Mouse (Mus musculus): ENCODE measurements around the gene Add1.

GRCm38 (mm10) chr5:34647581-34647980, 74.1 kb downstream of the Add1 start:
- no peak for TF ChIP-seq POLR2A (IDR thresholded peaks at IDR 0.05; ENCODE audit: low read depth, low read length)
- peak; percentile 44; the same call in 1 of the 2 replicates for TF ChIP-seq CTCF (IDR thresholded peaks at IDR 0.05; ENCODE audit: borderline replicate concordance, insufficient read depth, low read length)

All from embryonic fibroblast, embryonic 13.5 days (primary cell).